Mouse (Mus musculus) cerebellum, adult (tissue): ENCODE results near the gene Gps2.

Source experiments
- ATAC-seq: cut with Nextera tagmentation; 2 replicates; pipeline ENCODE4 v1.9.2; 2017; ENCODE audit warnings: mild to moderate bottlenecking, moderate library complexity, mixed read lengths; ENCODE audit not compliant: insufficient number of reproducible peaks, low FRiP score, low TSS enrichment

Gene Gps2

DNA sequence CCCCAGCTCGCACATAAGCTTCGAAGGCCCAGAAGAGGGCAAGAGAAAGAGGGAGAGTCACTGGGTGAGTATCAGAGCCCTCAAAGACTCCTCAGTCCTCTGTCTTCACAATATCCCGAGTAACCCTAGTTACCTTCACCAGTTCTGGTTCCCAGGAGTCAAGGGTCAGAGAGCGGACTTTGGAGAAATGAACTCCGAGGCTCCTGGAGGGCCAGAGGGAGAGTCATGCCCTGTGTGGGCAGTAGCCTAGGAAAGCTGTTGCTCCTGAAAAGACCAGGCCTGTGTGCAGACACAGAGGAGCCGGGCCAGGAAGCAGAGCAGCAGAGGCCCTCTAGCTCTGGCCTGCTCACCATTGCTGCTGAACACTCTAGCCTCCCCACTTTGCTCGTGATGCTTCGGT, 29.0 kb upstream of the Gps2 start:
- no peak for ATAC-seq

GRCm38 (mm10) chr11:69886907-69887635, 26.6 kb upstream of the Gps2 start:
- ATAC-seq, result no peak

GRCm38 (mm10) chr11:69891482-69891881, 22.2 kb upstream of the Gps2 start:
- ATAC-seq, result no peak

DNA sequence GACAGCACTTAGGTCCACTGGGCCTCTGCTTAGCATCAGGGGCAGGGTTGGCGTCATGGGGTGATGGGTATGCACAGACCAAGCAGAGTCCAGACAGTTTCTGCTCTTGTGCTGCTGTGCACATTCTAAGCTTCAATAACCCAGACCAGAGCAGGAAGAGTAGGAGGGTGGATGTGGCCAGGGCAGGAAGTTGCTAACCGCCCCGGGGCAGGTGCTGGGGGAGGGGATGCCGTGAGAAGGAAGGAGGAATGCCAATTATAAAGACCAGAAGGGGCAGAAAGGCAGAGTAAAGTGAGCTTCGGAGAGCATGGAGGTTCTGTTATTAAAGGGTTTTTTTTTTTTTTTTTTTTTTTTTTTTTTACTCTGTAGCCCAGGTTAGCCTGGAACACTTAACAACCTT, 19.0 kb upstream of the Gps2 start:
- ATAC-seq, result no peak

DNA sequence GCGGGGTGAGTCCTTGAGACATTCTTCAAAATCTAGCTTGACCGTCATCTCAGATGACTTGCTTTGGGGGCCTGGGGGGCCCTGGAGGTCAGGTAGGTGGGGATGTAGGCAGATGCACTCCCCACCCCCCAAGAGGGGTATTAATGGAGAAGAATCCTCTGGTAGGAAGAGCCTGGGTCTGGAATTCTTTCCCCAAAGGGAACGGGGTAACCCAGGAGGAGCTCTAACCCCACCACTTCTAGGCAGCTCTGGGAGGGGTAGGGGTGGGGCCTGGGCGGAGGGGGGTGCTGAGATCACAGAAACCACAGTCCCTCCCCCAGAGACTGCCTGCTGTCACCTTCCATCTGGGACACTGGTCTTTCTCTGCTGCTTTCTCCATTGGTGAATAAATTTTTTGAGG, 18.4 kb upstream of the Gps2 start, which contains the start of gene Acap1:
Gene Acap1, minus strand, starts transcription at position 249 of the 400 bp plus-strand sequence.
- ATAC-seq, result no peak

GRCm38 (mm10) chr11:69899870-69900269, 13.8 kb upstream of the Gps2 start:
- ATAC-seq, result no peak

GRCm38 (mm10) chr11:69900471-69901405, 12.9 kb upstream of the Gps2 start, which contains the start of the genes 2810408A11Rik and Neurl4:
Gene 2810408A11Rik, minus strand, starts transcription at chr11:69900987.
Gene Neurl4, plus strand, starts transcription at chr11:69901072.
- ATAC-seq, result peak; percentile 94

GRCm38 (mm10) chr11:69901406-69901846, 12.3 kb upstream of the Gps2 start:
- ATAC-seq, result peak; percentile 51; the same call in 1 of the 2 replicates

DNA sequence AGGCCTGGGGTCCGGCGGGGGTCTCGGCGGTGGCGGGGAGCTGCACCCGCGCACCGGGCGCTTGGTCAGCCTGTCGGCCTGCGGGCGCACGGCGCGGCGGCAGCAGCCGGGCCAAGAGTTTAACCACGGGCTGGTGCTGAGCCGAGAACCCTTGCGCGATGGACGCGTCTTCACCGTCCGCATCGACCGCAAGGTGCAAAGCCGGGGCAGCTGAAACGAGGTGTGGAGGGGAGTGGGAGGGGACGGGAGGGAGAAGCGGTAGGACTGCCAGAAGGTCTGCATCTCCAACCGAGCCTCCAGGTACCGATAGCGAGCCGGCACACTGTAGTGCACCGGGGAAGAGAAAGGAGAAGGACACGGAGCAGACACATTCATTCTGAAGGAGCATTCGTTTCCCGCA, 11.7 kb upstream of the Gps2 start:
- ATAC-seq, result no peak

DNA sequence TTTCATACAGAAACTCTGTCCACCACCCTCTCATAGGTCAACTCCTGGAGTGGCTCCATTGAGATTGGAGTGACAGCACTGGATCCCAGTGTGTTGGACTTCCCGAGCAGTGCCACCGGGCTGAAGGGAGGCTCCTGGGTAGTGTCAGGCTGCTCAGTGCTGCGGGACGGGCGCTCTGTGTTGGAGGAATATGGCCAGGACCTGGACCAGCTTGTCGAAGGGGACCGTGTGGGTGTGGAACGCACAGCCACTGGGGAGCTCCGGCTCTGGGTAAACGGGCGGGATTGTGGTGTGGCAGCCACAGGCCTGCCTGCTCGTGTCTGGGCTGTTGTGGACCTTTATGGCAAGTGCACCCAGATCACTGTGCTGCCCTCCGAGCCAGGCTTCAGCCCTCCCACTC, 10.7 kb upstream of the Gps2 start:
- no peak for ATAC-seq

GRCm38 (mm10) chr11:69904311-69904710, 9.4 kb upstream of the Gps2 start:
- no peak for ATAC-seq

- no peak for ATAC-seq
Measured at GRCm38 (mm10) chr11:69908645-69909044, 5.0 kb upstream of the Gps2 start.

DNA sequence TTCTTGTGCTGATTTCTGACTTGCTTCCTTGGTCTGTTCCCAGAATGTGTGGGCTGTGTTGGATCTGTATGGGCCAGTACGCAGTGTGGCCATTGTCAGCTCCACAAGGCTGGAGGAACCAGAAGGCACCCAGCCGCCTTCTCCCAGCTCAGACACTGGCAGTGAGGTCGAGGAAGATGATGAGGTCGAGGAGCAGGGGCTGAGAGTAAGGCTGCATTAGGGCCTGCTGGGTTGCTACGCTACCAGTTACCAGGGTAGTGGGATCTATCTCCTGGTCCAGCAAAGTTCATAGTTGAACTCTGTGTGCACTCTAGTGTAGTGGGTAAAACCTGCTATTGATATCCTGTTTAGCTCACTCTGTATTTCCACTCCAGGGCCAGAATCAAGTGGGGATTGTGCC, 4.5 kb upstream of the Gps2 start:
- ATAC-seq, result no peak

DNA sequence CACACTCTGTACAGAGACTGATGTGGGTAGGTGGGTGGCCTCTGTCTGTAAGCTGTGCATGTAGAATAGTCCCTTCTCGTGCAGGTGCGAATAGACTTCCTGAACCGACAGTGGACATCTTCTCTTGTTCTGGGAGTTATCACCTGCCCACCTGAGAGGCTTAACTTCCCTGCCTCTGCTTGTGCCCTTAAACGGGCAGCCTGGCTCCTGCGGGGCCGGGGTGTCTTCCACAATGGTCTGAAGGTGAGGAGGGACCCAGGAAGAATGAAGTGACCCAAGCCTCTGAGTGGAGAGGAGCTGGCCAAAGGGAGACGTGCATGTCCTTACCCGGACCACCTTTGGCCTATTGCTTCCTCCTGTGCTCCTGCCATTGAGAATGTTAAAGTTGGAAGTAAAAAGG, 3.5 kb upstream of the Gps2 start:
- ATAC-seq, result no peak

GRCm38 (mm10) chr11:69910781-69911560, 2.7 kb upstream of the Gps2 start:
- ATAC-seq, result no peak

DNA sequence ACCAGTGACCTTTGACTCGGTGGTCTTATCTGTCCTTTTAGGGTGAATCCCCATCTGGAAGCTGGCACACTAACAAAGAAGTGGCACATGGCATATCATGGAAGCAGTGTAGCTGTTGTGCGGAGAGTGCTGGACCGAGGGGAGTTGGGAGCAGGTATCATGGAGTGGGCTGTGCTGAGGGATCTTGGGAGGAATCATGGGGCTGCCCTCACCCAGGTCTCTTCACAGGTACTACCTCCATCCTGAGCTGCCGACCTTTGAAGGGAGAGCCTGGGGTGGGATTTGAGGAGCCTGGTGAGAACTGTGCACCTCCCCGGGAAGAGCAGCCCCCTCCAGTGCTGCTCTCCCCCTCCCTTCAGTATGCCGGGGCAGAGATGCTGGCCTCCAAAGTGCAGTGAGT, 2.0 kb upstream of the Gps2 start:
- ATAC-seq, result no peak

GRCm38 (mm10) chr11:69912716-69913530, 765 bp upstream of the Gps2 start:
- no peak for ATAC-seq

- ATAC-seq, result no peak
Measured at GRCm38 (mm10) chr11:69914372-69914764, 680 bp downstream of the Gps2 start.

DNA sequence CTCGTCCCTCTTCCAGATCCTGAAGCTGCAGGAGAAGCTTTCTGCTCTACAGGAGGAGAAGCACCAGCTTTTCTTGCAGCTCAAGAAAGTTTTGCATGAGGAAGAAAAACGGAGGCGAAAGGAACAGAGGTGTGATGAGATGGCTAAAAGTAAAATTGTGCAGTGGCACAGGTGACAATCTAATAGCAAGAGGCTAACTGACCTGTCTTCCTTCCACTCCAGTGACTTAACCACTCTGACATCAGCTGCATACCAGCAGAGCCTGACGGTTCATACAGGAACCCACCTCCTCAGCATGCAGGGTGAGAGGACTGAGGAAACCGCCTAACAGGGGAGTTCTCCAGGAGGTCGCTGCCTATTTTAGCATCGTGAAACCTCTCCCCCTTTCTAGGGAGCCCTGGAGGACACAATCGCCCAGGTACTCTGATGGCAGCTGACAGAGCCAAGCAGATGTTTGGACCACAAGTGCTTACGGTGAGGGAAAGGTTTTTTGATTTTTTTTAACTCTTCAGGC, 1.3 kb downstream of the Gps2 start:
- no peak for ATAC-seq
